13 mouse cellular contexts compared by ENCODE assay signal in the genomic region with DNA sequence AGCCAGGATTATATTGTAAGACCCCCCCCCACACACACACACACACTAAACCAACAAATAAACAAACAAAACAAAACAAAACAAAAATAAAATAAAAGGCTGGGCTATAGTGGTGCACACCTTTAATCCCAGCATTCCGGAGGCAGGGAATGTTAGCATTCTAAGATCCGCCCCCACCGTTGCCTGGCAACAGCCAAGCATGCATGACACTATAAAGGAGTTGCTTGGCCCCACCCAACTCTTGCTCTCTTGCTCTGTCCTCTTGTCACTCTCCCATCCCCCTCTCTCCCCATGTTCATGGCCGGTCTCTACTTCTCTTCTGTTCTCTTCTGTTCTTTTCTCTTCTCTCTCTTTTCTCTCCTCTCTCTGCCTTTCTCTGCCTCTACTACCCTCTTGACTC.
A peak's percentile ranks its signal among the peaks of the same experiment; 100 is the strongest.
DNase-seq lines count a peak whose midpoint lies in the region; ATAC-seq and TF ChIP-seq lines count a peak whose summit lies in the region.
"Had no signal": no experiment of that assay in that cellular context is flagged by ENCODE, and none has a peak within 500 bp of the region (broad histone marks: within the 10 kb centered on the region; RNA-seq: fewer than 3 reads in every experiment).

No protein-coding gene starts in this region.

- H3K27me3 ChIP-seq in lung, postnatal 0 days (replicated peaks; ENCODE audit: insufficient read depth, low read length) = no peaks in the 10 kb centered on the region
- H3K27me3 ChIP-seq in intestine, postnatal 0 days (replicated peaks; ENCODE audit: control insufficient read depth, insufficient read depth, low read length) = no peaks in the 10 kb centered on the region
- H3K27me3 ChIP-seq in liver, embryonic 11.5 days (replicated peaks; ENCODE audit: control insufficient read depth, insufficient read depth, low read length) = no peaks in the 10 kb centered on the region
- H3K27me3 ChIP-seq in heart, embryonic 12.5 days (replicated peaks) = no peaks in the 10 kb centered on the region
- H3K27me3 ChIP-seq: limb, embryonic 13.5 days had no signal

- DNase-seq in lung, postnatal 0 days (ENCODE audit: low spot score) = peak; percentile 26
- DNase-seq in lung, postnatal 4 days = no peak
- DNase-seq in brain, embryonic 14.5 days (ENCODE audit: low read depth) = peak; percentile 47
- peak; percentile 41 for DNase-seq in mesoderm, embryonic 11.5 days (ENCODE audit: low read depth, low spot score)
- no peak for DNase-seq in liver, embryonic 11.5 days (ENCODE audit: low spot score)
- DNase-seq in ovary, adult 18-20 months (ENCODE audit: low spot score) = no peak
- DNase-seq: adrenal gland, postnatal 10 days; cerebellum, postnatal 14 days; heart, postnatal 4 days had no signal

- H3K36me3 ChIP-seq in lung, postnatal 0 days (ENCODE audit: insufficient read depth, low read length) = no peaks in the 10 kb centered on the region
- H3K36me3 ChIP-seq in intestine, postnatal 0 days (ENCODE audit: control insufficient read depth, insufficient read depth) = no peaks in the 10 kb centered on the region
- no peaks in the 10 kb centered on the region for H3K36me3 ChIP-seq in liver, embryonic 11.5 days (ENCODE audit: control insufficient read depth, insufficient read depth, low read length)
- H3K36me3 ChIP-seq in heart, embryonic 12.5 days = no peaks in the 10 kb centered on the region
- H3K36me3 ChIP-seq: limb, embryonic 13.5 days had no signal

- H3K4me1 ChIP-seq in lung, postnatal 0 days (ENCODE audit: insufficient read depth, low read depth, low read length) = no peaks in the 10 kb centered on the region
- H3K4me1 ChIP-seq in intestine, postnatal 0 days (replicated peaks; ENCODE audit: control insufficient read depth, insufficient read depth, low read length) = no peaks in the 10 kb centered on the region
- no peaks in the 10 kb centered on the region for H3K4me1 ChIP-seq in liver, embryonic 11.5 days (replicated peaks; ENCODE audit: control insufficient read depth, insufficient read depth, low read length)
- no peaks in the 10 kb centered on the region for H3K4me1 ChIP-seq in heart, embryonic 12.5 days (replicated peaks)

- H3K4me3 ChIP-seq in lung, postnatal 0 days (ENCODE audit: low read depth, low read length) = no peak overlapping the region
- H3K4me3 ChIP-seq in intestine, postnatal 0 days (ENCODE audit: low read depth, low read length) = no peak overlapping the region
- no peak overlapping the region for H3K4me3 ChIP-seq in liver, embryonic 11.5 days (ENCODE audit: low read depth, low read length)
- no peak overlapping the region for H3K4me3 ChIP-seq in heart, embryonic 12.5 days
- H3K4me3 ChIP-seq: limb, embryonic 13.5 days; myocyte had no signal

- H3K27ac ChIP-seq in lung, postnatal 0 days (ENCODE audit: low read length) = no peak overlapping the region
- H3K27ac ChIP-seq in intestine, postnatal 0 days (ENCODE audit: low read depth, low read length) = no peak overlapping the region
- no peak overlapping the region for H3K27ac ChIP-seq in liver, embryonic 11.5 days (ENCODE audit: low read depth, low read length)
- no peak overlapping the region for H3K27ac ChIP-seq in heart, embryonic 12.5 days (ENCODE audit: poor library complexity, severe bottlenecking)
- H3K27ac ChIP-seq: limb, embryonic 13.5 days had no signal

- ATAC-seq in lung, postnatal 0 days = peak; percentile 25; the same call in 1 of the 2 replicates
- 0 out of 2 replicates have a peak, but pooled peaks have one; percentile 45 for ATAC-seq in intestine, postnatal 0 days
- no peak for ATAC-seq in liver, embryonic 11.5 days (replicated peaks; ENCODE audit: low FRiP score)
- no peak for ATAC-seq in heart, embryonic 12.5 days (ENCODE audit: insufficient number of reproducible peaks, low FRiP score)

- no peak for TF ChIP-seq EP300 in lung, postnatal 0 days (IDR thresholded peaks at IDR 0.05)

- no peak overlapping the region for H3K9ac ChIP-seq in lung, postnatal 0 days (replicated peaks; ENCODE audit: low read depth)
- H3K9ac ChIP-seq in intestine, postnatal 0 days (ENCODE audit: low read depth, low read length) = no peak overlapping the region
- H3K9ac ChIP-seq in liver, embryonic 11.5 days (ENCODE audit: low read depth, low read length) = no peak overlapping the region
- H3K9ac ChIP-seq in heart, embryonic 12.5 days = no peak overlapping the region
- H3K9ac ChIP-seq: limb, embryonic 13.5 days had no signal

- no peaks in the 10 kb centered on the region; the same call in 1 of the 2 replicates for H3K9me3 ChIP-seq in lung, postnatal 0 days (ENCODE audit: low read length)
- H3K9me3 ChIP-seq in intestine, postnatal 0 days (ENCODE audit: control insufficient read depth) = no peaks in the 10 kb centered on the region
- no peaks in the 10 kb centered on the region for H3K9me3 ChIP-seq in liver, embryonic 11.5 days (ENCODE audit: control insufficient read depth, low read length)
- 0 out of 2 replicates have a peak, but pooled peaks cover 3% of the 10 kb centered on the region for H3K9me3 ChIP-seq in heart, embryonic 12.5 days (replicated peaks)
- H3K9me3 ChIP-seq: limb, embryonic 13.5 days had no signal

- TF ChIP-seq POLR2A in brain, embryonic 14.5 days (IDR thresholded peaks at IDR 0.05; ENCODE audit: borderline replicate concordance, extremely low read depth, insufficient read depth, insufficient read length, poor library complexity, severe bottlenecking) = no peak

- H3K4me2 ChIP-seq in lung, postnatal 0 days (replicated peaks; ENCODE audit: low read depth, low read length) = no peak overlapping the region
- H3K4me2 ChIP-seq in intestine, postnatal 0 days (replicated peaks; ENCODE audit: low read depth) = no peak overlapping the region
- no peak overlapping the region for H3K4me2 ChIP-seq in liver, embryonic 11.5 days
- no peak overlapping the region for H3K4me2 ChIP-seq in heart, embryonic 12.5 days
- H3K4me2 ChIP-seq: limb, embryonic 13.5 days had no signal

- TF ChIP-seq CTCF in lung, postnatal 0 days (IDR thresholded peaks at IDR 0.05) = no peak
- TF ChIP-seq CTCF in brain, embryonic 14.5 days (IDR thresholded peaks at IDR 0.05; ENCODE audit: borderline replicate concordance, extremely low read depth, insufficient read depth, insufficient read length) = no peak
- TF ChIP-seq CTCF in intestine, postnatal 0 days (IDR thresholded peaks at IDR 0.05; ENCODE audit: low read depth) = no peak

- 65% methylated on average over 4 of the region's 4 CpGs for WGBS in lung, postnatal 0 days
- 68% methylated on average over 4 of the region's 4 CpGs for WGBS in intestine, postnatal 0 days
- 64% methylated on average over 4 of the region's 4 CpGs for WGBS in liver, embryonic 11.5 days
- WGBS in heart, embryonic 12.5 days = 57% methylated on average over 4 of the region's 4 CpGs

Comparison
In these comparisons a context has a peak if more than half of its experiments do, and no peak if none do; other contexts are left out.
1. DNase-seq: peak in lung, postnatal 0 days (single experiment), brain, embryonic 14.5 days (single experiment) and mesoderm, embryonic 11.5 days (single experiment); none in lung, postnatal 4 days (0 of 2), liver, embryonic 11.5 days (single experiment) and ovary, adult 18-20 months (single experiment).
2. ATAC-seq: peak in lung, postnatal 0 days (single experiment) and intestine, postnatal 0 days (single experiment); none in liver, embryonic 11.5 days (single experiment) and heart, embryonic 12.5 days (single experiment).